In genomic region chr11:38291289-38291688, GRCm38 (mm10) we compare ENCODE assay signal across 21 mouse cellular contexts.
"Had no signal": no experiment of that assay in that cellular context is flagged by ENCODE, and none has a peak within 500 bp of the region (broad histone marks: within the 10 kb centered on the region; RNA-seq: fewer than 3 reads in every experiment).

No protein-coding gene starts in this region.

- DNase-seq: cerebellum, adult 8-10 months; cerebellum, adult 9-10 months; cerebellum, adult 9-11 months; cerebellum, postnatal 10 days; cerebellum, postnatal 14 days; cerebellum, postnatal 25 days; cerebellum, postnatal 36 days; embryo, embryonic 11 days; forebrain, postnatal 0 days; gastrocnemius, adult 2 months; gastrocnemius, postnatal 10 days; gastrocnemius, postnatal 14 days; gastrocnemius, postnatal 25 days; gastrocnemius, postnatal 36 days; heart, adult 11 months; heart, adult 18-20 months; heart, adult 2 months had no signal

- ATAC-seq: forebrain, embryonic 13.5 days; forebrain, embryonic 14.5 days; forebrain, embryonic 15.5 days; forebrain, embryonic 16.5 days; forebrain, postnatal 0 days had no signal
